Comparison of ENCODE assay signal across 8 mouse cellular contexts in the genomic region with DNA sequence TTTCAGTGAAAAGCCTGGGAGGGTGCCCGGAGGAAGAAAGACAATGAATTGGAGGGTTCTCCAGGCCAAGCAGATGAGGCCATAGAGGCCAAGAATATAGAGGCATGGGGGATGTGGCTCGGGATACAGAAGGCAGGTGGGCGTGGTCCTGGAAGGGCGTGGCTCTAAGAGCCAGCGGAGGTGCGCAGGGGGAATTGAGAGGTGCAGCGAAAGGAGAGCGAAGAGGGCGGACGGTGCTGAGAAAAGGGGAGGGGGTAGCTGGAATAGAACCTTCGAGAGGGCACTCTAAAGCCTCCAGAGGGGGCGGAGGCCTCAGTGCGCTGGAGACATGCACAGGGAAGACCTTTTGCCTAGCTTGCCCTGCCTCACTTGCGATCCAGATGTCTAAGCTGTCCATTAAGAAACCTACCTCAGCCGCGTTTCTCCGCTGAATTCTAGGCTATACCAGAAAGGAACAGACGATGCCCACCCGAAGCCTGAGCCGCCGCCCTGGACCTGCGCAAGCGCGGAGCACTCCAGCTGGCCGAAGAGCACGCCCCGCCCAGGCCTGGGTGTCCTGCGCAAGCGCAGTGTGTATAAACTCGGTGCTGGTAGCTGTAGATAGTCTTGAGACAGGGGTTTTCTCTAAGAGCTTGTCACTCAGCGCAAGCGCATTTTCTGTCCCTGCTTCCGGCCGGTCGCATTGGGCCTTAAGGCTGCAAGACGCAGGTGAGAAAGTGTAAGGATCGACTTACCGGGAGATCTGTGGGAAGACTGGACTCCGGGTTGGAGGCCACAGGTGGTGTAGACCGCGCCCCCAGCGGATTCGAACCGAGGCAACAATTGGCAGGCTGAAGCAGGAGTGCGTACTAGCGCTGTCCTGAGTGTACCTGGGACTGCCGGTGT. TPM values are rescaled to one million over a fixed set of nuclear protein-coding genes. Genes with fewer than 3 reads are reported as not detected.
A peak's percentile ranks its signal among the peaks of the same experiment; 100 is the strongest.
DNase-seq lines count a peak whose midpoint lies in the region; ATAC-seq and TF ChIP-seq lines count a peak whose summit lies in the region.

Prmt2 (minus strand) TSS at position 525 of the 885 bp plus-strand sequence.

- no peak for TF ChIP-seq CTCF in lung, adult 2 months (IDR thresholded peaks at IDR 0.05; ENCODE audit: insufficient read depth, low read length)

- peak within 1 kb of the TSS; percentile 76 to 91 for H3K4me3 ChIP-seq in ES-E14 (ENCODE audit: insufficient read depth in 1 of 2, low read depth in 1 of 2, low read length in 2 of 2, poor library complexity in 1 of 2, severe bottlenecking in 1 of 2)
- peak within 1 kb of the TSS; percentile 57 for H3K4me3 ChIP-seq in forebrain, embryonic 15.5 days
- H3K4me3 ChIP-seq in lung, adult 2 months (replicated peaks; ENCODE audit: extremely low read depth, low read depth, low read length): peak within 1 kb of the TSS; percentile 78

- in situ Hi-C loops in ES-E14 (cut with MboI; ENCODE audit: low sequenced_read_pairs in 2 of 2, unreplicated experiment in 2 of 2): no loop called here

- peak; percentile 79; the same call in 1 of the 2 replicates for TF ChIP-seq POLR2A in lung, adult 2 months (IDR thresholded peaks at IDR 0.05; ENCODE audit: borderline replicate concordance, extremely low read depth, low read depth, low read length)

- intact Hi-C loops in heart, postnatal 25 days (cut with DNase I): loop anchor here (2.0 kb wide), 1 partner anchor 21 kb away; no protein-coding TSS in a partner anchor

- H3K9me3 ChIP-seq in ES-E14 (ENCODE audit: control insufficient read depth, insufficient read depth, low read depth, low read length): no peaks in the 10 kb centered on the region
- no peaks in the 10 kb centered on the region for H3K9me3 ChIP-seq in forebrain, embryonic 15.5 days

- peak within 1 kb of the TSS; percentile 73; the same call in 1 of the 2 replicates for H3K9ac ChIP-seq in ES-E14 (ENCODE audit: insufficient read depth, low read depth, low read length, poor library complexity, severe bottlenecking)
- peak within 1 kb of the TSS; percentile 68 for H3K9ac ChIP-seq in forebrain, embryonic 15.5 days (replicated peaks)

- H3K27me3 ChIP-seq in forebrain, embryonic 15.5 days: no peaks in the 10 kb centered on the region

- WGBS in forebrain, embryonic 15.5 days: under 1% methylated on average over 47 of the region's 47 CpGs
- under 1% methylated on average over 47 of the region's 47 CpGs for WGBS in lung, adult 2 months

- H3K27ac ChIP-seq in ES-E14 (ENCODE audit: insufficient read depth, low read depth, low read length, poor library complexity, severe bottlenecking): 0 out of 2 replicates have a peak within 1 kb of the TSS, but pooled peaks have one; percentile 28
- H3K27ac ChIP-seq in forebrain, embryonic 15.5 days (replicated peaks): peak within 1 kb of the TSS; percentile 90

- no peaks in the 10 kb centered on the region for H3K36me3 ChIP-seq in ES-E14 (ENCODE audit: control insufficient read depth, insufficient read depth, low read length, poor library complexity, severe bottlenecking)
- H3K36me3 ChIP-seq in forebrain, embryonic 15.5 days: no peaks in the 10 kb centered on the region

- peak within 1 kb of the TSS; percentile 71 for H3K4me2 ChIP-seq in forebrain, embryonic 15.5 days (replicated peaks)

- peak; percentile 98 for ATAC-seq in forebrain, embryonic 15.5 days (replicated peaks)
- ATAC-seq in neutrophil, adult 5-6 weeks (ENCODE audit: extremely low read depth, insufficient number of reproducible peaks, low FRiP score, poor library complexity, severe bottlenecking): peak; percentile 79

- H3K4me1 ChIP-seq in ES-E14 (ENCODE audit: control insufficient read depth in 2 of 2, insufficient read depth in 2 of 2, low read length in 2 of 2, poor library complexity in 1 of 2): 0 out of 4 replicates have a peak, but pooled peaks cover 0 to 1% of the 10 kb centered on the region in 2 experiments
- peaks cover 31% of the 10 kb centered on the region for H3K4me1 ChIP-seq in forebrain, embryonic 15.5 days
- peaks cover 7% of the 10 kb centered on the region for H3K4me1 ChIP-seq in lung, adult 2 months (ENCODE audit: control insufficient read depth, insufficient read depth, low read length)

- DNase-seq in ES-E14 (ENCODE audit: low read depth, low spot score): peak; percentile 95
- DNase-seq in cerebellum, adult 11-12 months: peak; percentile 87
- DNase-seq in heart, postnatal 25 days (ENCODE audit: low spot score): peak; percentile 84
- peak; percentile 88 to 92 for DNase-seq in layer of hippocampus, adult 18-20 months (ENCODE audit: low spot score in 2 of 2)
- peak; percentile 92 for DNase-seq in lung, adult 2 months
- DNase-seq in thymus, adult 18-20 months: peak; percentile 81 to 86

TF ChIP-seq in ES-E14, 5 proteins besides CTCF, POLR2A, EP300 and RAD21:
- no peak for TF ChIP-seq MAFK (IDR thresholded peaks at IDR 0.05; ENCODE audit: insufficient read depth, low read depth, low read length)
- TF ChIP-seq HCFC1 (IDR thresholded peaks at IDR 0.05; ENCODE audit: borderline replicate concordance, insufficient read depth, low read length): no peak
- TF ChIP-seq CHD2 (IDR thresholded peaks at IDR 0.05; ENCODE audit: low read depth, low read length): no peak
- no peak for TF ChIP-seq ZC3H11A (IDR thresholded peaks at IDR 0.05; ENCODE audit: borderline replicate concordance, low read depth, low read length)
- no peak for TF ChIP-seq ZNF384 (IDR thresholded peaks at IDR 0.05; ENCODE audit: low read depth, low read length)

RNA-seq across cellular contexts. Expression of gene Prmt2, which starts in this region (rescaled TPM):
- 15.1 and 21.5 TPM in 2 replicates for total RNA-seq in ES-E14 (2012; rRNA removed)
- polyA plus RNA-seq in forebrain, embryonic 15.5 days (2015; fragmentation: Nextera tagmentation; extraction: Ambion mirVana): 250 and 269 TPM in 2 replicates
- total RNA-seq in heart, postnatal 25 days (2021): 10 to 100 TPM; 10.7 to 10.8 TPM
- 10 to 100 TPM; 77.8 to 83.7 TPM for total RNA-seq in layer of hippocampus, adult 18-20 months (2021)
- polyA plus RNA-seq in lung, adult 2 months (2012; rRNA removed): 81.3 and 101 TPM in 2 replicates
- total RNA-seq in neutrophil, adult 5-6 weeks (2017): 7.4 and 8.6 TPM in 2 replicates

Comparison
In these comparisons a context has a peak if more than half of its experiments do, and no peak if none do; other contexts are left out.
1. Peak in every context shown above with its lines: DNase-seq, ATAC-seq, H3K4me3 ChIP-seq and H3K27ac ChIP-seq.